Mouse (Mus musculus): ENCODE results near the gene Myom1. TPM values are rescaled to one million over a fixed set of nuclear protein-coding genes. Genes with fewer than 3 reads are reported as not detected.

Myom1 gene
- polyA plus RNA-seq, 1 experiment from 2014 or later = 5.9 TPM

DNA sequence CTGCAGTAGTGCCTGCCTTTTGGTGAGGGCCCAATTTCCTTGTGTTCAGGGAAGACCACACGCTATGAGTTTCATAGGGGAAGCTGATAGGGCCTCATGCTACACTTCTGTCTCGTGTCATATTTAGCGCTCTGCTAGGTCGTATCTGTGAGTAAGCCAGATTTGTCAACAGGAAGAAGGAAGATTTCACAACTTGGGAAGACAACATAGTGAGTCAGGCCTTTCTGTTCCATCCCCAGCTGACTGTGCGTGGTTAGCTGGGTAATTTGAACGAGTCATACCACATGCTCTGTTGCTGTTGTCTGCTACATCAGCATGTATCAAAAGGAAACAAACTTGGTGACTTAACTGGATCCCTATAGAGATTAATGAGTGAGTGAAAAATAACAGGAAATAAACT is 162.6 kb downstream of the Myom1 start:
- DNase-seq (ENCODE audit: low spot score) = no peak
- Histone ChIP-seq H3K36me3 (replicated peaks; ENCODE audit: control insufficient read depth, insufficient read depth, low read depth, low read length) (no peaks in the 10 kb centered on the region), H3K27ac (replicated peaks; ENCODE audit: low read depth, low read length) (no peak overlapping the region), H3K9me3 (replicated peaks; ENCODE audit: control insufficient read depth, low read length) (no peaks in the 10 kb centered on the region), H3K4me1 (ENCODE audit: control insufficient read depth, insufficient read depth, low read length) (no peaks in the 10 kb centered on the region; the same call in 1 of the 2 replicates), H3K4me2 (ENCODE audit: low read depth, low read length) (no peak overlapping the region), H3K27me3 (ENCODE audit: control insufficient read depth, insufficient read depth, low read length) (no peaks in the 10 kb centered on the region), H3K4me3 (ENCODE audit: low read depth, low read length) (no peak overlapping the region), H3K9ac (replicated peaks; ENCODE audit: low read length) (no peak overlapping the region)
- WGBS = 81% methylated on average over 6 of the region's 6 CpGs
- no peak for ATAC-seq (replicated peaks; ENCODE audit: insufficient number of reproducible peaks, low FRiP score, low TSS enrichment, low read depth)

DNA sequence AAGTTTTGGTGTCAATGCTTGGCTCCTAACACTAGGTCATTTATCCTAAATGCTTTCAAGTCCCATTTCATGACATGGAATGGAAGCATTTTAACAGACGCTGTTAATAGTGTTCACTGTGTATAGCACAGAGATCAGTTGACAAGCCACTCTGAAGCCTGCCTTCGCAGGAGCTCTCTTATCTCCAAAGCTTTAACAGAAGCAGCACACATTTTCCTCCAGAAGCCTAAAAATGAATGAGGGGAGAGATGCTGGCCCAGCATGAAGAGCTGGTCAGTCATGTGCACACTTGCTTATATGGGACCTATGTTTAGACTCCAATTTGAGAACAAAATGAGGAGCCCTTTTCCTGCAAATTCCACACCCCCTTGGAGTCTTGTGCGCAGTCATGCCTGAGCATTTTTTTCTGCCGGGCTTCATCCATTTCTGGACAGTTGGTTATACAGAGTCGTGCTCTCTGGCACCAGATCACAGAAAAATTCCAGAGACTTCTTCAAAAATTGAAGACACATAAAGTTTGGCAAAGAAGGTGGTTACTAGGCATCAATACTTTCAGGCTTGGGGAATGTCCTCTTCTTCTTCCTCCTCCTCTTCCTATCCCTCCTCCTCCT is 165.9 kb downstream of the Myom1 start:
- Histone ChIP-seq H3K9me3 (replicated peaks; ENCODE audit: control insufficient read depth, low read length) (no peaks in the 10 kb centered on the region), H3K27me3 (ENCODE audit: control insufficient read depth, insufficient read depth, low read length) (no peaks in the 10 kb centered on the region), H3K36me3 (replicated peaks; ENCODE audit: control insufficient read depth, insufficient read depth, low read depth, low read length) (no peaks in the 10 kb centered on the region), H3K4me2 (ENCODE audit: low read depth, low read length) (no peak overlapping the region), H3K4me1 (ENCODE audit: control insufficient read depth, insufficient read depth, low read length) (no peaks in the 10 kb centered on the region), H3K9ac (replicated peaks; ENCODE audit: low read length) (no peak overlapping the region), H3K27ac (replicated peaks; ENCODE audit: low read depth, low read length) (no peak overlapping the region), H3K4me3 (ENCODE audit: low read depth, low read length) (no peak overlapping the region)
- 79% methylated on average over 5 of the region's 5 CpGs for WGBS
- ATAC-seq (replicated peaks; ENCODE audit: insufficient number of reproducible peaks, low FRiP score, low TSS enrichment, low read depth) (no peak), DNase-seq (ENCODE audit: low spot score) (no peak)

DNA sequence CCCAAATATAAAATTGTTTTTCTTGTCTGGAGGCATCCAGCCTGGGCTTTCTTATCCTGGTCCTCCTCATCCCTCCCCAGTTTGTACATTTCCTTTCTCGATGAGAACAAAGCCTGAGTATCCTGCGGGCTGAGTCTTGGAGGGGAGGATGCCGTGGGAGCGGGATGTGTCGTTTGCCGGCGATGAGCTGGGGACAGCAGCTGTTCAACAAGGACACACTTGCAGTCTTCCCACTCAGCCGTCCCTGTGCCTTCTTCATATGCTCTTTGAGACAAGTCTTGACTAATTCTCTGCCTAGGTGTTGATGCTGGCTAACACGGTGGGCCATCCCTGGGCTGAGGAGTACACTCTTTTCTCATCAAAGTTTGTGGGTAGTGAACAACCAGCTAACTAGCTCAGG is 166.4 kb downstream of the Myom1 start:
- WGBS = 50% methylated on average over 9 of the region's 9 CpGs
- DNase-seq (ENCODE audit: low spot score) = no peak

DNA sequence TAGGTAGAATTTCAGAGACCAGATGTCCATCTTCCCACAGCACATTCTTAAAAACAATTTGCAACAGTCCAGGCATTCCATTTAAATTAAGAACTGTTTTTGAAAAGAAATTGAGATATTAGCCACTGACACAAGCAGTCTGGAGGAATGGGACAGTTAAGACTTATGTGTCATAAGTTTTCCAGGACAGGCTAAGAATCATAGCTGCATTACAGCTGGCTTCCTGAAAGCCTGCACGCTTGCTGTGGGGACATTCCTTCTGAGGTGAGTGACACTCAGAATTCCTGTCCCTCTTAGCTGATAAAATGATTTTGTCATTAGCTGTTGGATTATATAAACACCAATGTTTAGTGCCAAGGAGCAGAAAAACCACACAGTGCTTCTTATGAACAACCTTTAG is 167.2 kb downstream of the Myom1 start:
- Histone ChIP-seq H3K27me3 (ENCODE audit: control insufficient read depth, insufficient read depth, low read length) (no peaks in the 10 kb centered on the region), H3K36me3 (replicated peaks; ENCODE audit: control insufficient read depth, insufficient read depth, low read depth, low read length) (no peaks in the 10 kb centered on the region), H3K9ac (replicated peaks; ENCODE audit: low read length) (no peak overlapping the region), H3K4me2 (ENCODE audit: low read depth, low read length) (no peak overlapping the region), H3K4me1 (ENCODE audit: control insufficient read depth, insufficient read depth, low read length) (no peaks in the 10 kb centered on the region), H3K9me3 (replicated peaks; ENCODE audit: control insufficient read depth, low read length) (no peaks in the 10 kb centered on the region), H3K4me3 (ENCODE audit: low read depth, low read length) (no peak overlapping the region), H3K27ac (replicated peaks; ENCODE audit: low read depth, low read length) (no peak overlapping the region)
- ATAC-seq (replicated peaks; ENCODE audit: insufficient number of reproducible peaks, low FRiP score, low TSS enrichment, low read depth) (no peak), DNase-seq (ENCODE audit: low spot score) (no peak)
- WGBS = 72% methylated on average over 1 of the region's 1 CpGs

More for the DNA sequence above, 166.4 kb downstream of the Myom1 start:
- no peak overlapping the region for H3K4me2 ChIP-seq (ENCODE audit: low read depth, low read length)
- H3K4me1 ChIP-seq (ENCODE audit: control insufficient read depth, insufficient read depth, low read length) = no peaks in the 10 kb centered on the region
- ATAC-seq (replicated peaks; ENCODE audit: insufficient number of reproducible peaks, low FRiP score, low TSS enrichment, low read depth) = no peak
- no peak overlapping the region for H3K4me3 ChIP-seq (ENCODE audit: low read depth, low read length)
- H3K27ac ChIP-seq (replicated peaks; ENCODE audit: low read depth, low read length) = no peak overlapping the region
- no peaks in the 10 kb centered on the region for H3K27me3 ChIP-seq (ENCODE audit: control insufficient read depth, insufficient read depth, low read length)
- no peak overlapping the region for H3K9ac ChIP-seq (replicated peaks; ENCODE audit: low read length)
- H3K9me3 ChIP-seq (replicated peaks; ENCODE audit: control insufficient read depth, low read length) = no peaks in the 10 kb centered on the region
- H3K36me3 ChIP-seq (replicated peaks; ENCODE audit: control insufficient read depth, insufficient read depth, low read depth, low read length) = no peaks in the 10 kb centered on the region

DNA sequence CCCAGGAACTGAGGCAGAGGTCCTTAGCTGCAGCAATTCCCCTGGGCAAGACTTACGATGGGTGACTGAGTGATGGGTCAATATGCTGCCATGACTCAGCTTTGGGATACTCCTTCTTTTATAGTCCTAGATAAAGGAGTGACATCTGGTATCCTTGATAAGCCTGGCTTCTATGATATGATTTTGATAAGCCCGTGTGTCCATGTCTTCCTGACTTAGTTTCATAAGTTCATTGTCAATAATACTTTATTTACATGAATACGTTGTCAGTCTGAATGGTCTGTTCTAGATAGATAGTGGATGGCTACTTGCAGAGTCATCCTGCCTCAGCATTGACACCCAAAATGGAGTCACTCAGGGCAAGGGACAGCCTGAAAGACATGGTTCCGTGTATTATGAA is 168.7 kb downstream of the Myom1 start:
- no peaks in the 10 kb centered on the region for H3K9me3 ChIP-seq (replicated peaks; ENCODE audit: control insufficient read depth, low read length)
- 91% methylated on average over 4 of the region's 4 CpGs for WGBS
- no peak overlapping the region for H3K4me3 ChIP-seq (ENCODE audit: low read depth, low read length)
- DNase-seq (ENCODE audit: low spot score) (no peak), ATAC-seq (replicated peaks; ENCODE audit: insufficient number of reproducible peaks, low FRiP score, low TSS enrichment, low read depth) (no peak)
- H3K4me2 ChIP-seq (ENCODE audit: low read depth, low read length) = no peak overlapping the region
- H3K4me1 ChIP-seq (ENCODE audit: control insufficient read depth, insufficient read depth, low read length) = no peaks in the 10 kb centered on the region
- H3K36me3 ChIP-seq (replicated peaks; ENCODE audit: control insufficient read depth, insufficient read depth, low read depth, low read length) = no peaks in the 10 kb centered on the region
- no peaks in the 10 kb centered on the region for H3K27me3 ChIP-seq (ENCODE audit: control insufficient read depth, insufficient read depth, low read length)
- no peak overlapping the region for H3K9ac ChIP-seq (replicated peaks; ENCODE audit: low read length)
- no peak overlapping the region for H3K27ac ChIP-seq (replicated peaks; ENCODE audit: low read depth, low read length)

Other genes starting within 250 kb of the Myom1 start
- 92.4 and 96.5 TPM in 2 replicates for gene Tgif1, start 149.1 kb upstream of the Myom1 start, polyA plus RNA-seq (2014; fragmentation: Nextera tagmentation; extraction: Ambion mirVana)
- 595 and 613 TPM in 2 replicates for gene Myl12a, start 245 bp downstream of the Myom1 start, polyA plus RNA-seq (2014; fragmentation: Nextera tagmentation; extraction: Ambion mirVana)
- 46.3 and 49.4 TPM in 2 replicates for gene Lpin2, start 179.9 kb downstream of the Myom1 start, polyA plus RNA-seq (2014; fragmentation: Nextera tagmentation; extraction: Ambion mirVana)

All from embryonic facial prominence, embryonic 11.5 days (tissue).